Mouse (Mus musculus) c-Kit-positive CD71-positive TER-119-positive erythroid progenitor cells, embryonic 14.5 days (primary cell): ENCODE data around the gene Rnf34.

Experiments used
- DNase-seq: peaks from one replicate; pipeline ENCODE4 v3.0.0-alpha.2; 2013; ENCODE audit warnings: low spot score

The Rnf34 gene

GRCm38 (mm10) chr5:122849521-122850318 lies at the start of gene Rnf34:
TSS of gene Rnf34 (plus strand) at chr5:122850048.
- DNase-seq = peak; percentile 97

DNA sequence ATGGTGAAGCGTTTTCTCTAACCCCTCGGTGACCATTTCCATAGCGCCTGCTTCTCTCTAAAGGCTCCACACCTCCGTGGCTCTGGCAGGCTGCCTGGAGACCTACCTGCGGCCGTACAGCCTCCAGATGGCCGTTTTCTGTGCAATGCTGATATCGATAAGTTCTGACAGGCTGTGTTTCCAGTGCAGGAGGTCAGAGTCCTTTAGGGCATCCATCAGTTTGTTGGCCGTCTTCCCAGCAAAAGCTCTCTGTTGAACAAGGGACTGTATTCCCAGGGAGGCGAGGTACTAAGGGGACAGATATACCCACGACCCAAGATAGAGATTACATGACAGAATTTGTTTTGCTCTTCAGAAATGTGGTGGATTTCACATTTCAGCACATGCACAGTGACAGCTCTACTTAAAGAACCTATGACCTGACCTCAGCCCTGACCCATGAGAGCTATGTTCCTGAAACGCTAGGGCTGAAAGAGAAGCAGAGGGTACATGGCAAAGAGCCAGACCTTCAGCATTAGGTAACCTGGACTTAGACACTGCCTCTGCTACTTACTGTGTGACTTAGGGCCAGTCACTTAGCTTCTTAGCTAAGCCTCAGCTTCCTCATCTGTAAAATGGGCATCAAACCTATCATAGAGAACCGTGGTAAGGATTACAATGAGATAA lies 49.4 kb upstream of the Rnf34 start:
- DNase-seq = no peak

GRCm38 (mm10) chr5:122801684-122802083 lies 48.2 kb upstream of the Rnf34 start:
- DNase-seq = no peak

DNA sequence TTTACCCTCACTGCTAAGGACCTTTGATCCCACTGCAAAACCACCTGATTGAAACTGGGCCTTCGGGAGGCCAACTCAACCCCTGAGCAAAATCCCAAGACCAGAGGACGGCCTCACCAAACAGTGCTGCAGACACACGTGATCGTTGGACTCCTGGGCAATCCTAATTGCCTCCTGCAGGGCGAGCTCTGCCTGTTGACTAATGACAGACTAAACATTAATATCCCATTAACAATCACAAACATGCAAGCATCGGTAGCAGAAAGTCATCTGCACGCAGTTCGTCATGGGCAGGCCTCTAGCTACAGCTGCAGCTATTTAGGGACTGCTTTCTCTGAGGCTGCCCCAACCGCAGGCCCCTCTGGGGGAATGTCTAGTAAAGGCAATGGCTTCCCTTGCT lies 47.1 kb upstream of the Rnf34 start:
- DNase-seq = no peak

DNA sequence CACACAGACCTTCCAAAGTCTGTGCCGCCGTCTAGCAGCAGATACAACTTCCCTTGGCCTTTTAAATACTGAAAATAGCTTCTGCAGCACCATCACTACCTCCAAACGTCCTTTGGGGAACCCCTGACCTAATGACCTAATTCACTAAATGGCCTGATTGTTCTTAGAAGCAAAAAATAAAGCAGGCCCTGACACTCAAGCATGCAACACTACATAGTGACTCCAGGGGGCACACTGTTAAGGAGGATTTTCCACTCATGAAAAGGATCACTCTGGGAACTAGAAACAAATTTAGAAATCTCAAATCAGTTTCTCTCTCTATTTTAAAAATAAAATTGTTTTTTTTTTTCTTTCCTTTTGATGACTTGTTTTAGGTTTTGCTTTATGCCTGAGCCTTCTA lies 44.3 kb upstream of the Rnf34 start:
- no peak for DNase-seq

DNA sequence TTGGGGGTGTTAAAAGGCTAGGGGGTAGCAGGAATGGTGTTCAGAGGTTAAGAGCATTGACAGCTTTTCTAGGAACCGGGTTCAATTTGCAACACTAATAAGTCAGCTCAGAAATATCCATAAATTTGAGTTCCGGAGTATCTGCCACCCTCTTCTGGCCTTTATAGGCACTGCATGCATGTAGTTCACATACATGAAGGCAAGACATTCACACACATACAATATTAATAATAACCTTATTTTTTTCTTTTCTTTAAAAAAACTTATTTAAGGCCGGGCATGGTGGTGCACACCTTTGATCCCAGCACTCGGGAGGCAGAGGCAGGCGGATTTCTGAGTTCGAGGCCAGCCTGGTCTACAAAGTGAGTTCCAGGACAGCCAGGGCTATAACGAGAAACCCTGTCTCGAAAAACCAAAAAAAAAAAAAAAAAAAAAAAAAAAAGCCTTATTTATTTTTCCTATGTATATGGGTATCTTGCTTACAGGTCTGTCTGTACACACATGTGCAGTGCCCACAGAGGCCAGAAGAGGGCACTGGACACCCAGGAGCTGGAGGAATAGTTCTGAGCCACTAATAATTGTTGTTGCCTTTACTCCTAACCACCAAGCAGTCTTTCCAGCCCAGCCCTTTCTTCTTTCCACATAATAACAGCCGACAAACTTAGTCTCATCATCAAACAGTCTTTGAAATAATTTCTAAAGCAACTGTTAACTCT lies 38.3 kb upstream of the Rnf34 start:
- DNase-seq = peak; percentile 78

DNA sequence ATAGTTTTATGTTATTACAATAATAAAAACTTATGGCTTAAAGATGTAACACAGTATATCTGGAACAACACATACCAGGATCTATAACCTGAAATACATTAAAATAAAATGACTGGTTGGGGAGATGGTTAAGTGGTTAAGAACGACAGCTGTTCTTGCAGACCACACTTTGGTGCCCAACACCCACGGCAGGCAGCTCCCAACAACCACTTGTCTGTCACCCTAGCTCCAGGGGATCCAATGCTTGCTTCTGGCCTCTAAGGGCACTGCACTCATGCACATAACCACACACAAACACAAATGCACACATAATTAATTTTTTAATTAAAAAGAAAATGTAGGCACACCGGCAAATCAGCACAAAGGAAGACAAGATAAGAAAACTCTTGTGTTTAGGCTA lies 37.1 kb upstream of the Rnf34 start:
- no peak for DNase-seq

- DNase-seq = peak; percentile 98
These were observed 28.9 kb upstream of the Rnf34 start, which contains the start of gene Anapc5 for GRCm38 (mm10) chr5:122820777-122821523. TSS of gene Anapc5 (minus strand) at chr5:122821339.

- no peak for DNase-seq
These were observed 28.3 kb upstream of the Rnf34 start for GRCm38 (mm10) chr5:122821524-122821885.

DNA sequence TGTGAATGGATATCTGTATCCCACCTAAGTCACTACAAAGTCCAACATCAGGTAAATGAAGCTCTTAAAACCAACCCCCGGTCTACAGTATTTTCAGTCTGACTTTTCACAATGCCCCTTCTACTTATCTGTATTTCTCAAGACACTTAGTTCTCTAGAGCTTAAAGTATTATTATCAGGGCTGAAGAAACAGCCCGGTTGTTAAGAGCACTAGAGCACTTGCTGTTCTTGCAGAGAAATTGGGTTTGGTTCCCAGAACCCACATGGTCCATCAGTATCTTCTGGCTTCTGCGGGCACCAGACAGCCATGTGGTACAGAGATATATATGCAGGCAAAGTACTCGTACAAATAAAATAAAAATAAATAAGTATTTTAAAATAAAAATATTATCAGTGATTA lies 27.4 kb upstream of the Rnf34 start:
- peak; percentile 59 for DNase-seq

- peak; percentile 42 for DNase-seq
These were observed 25.9 kb upstream of the Rnf34 start for GRCm38 (mm10) chr5:122823976-122824375.

- no peak for DNase-seq
These were observed 25.4 kb upstream of the Rnf34 start for GRCm38 (mm10) chr5:122824450-122824849.

DNA sequence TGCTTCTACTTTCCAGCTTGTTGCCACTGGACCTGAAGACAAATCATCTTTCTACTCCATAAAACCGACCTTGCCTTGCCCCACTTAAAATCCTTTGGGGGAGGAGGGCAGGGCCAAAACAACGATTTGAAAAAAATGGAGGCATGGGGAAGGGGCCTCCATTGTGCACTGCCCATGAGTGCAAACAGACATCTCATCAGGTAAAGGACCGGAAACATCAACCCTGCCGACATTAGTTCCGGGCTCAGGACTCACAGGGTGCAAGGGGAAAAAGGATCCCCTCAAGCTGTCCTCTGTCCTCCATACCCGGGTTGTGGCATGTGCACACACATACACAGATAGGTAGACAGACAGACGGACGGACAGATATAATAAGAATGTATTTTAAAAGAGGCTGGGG lies 24.7 kb upstream of the Rnf34 start:
- DNase-seq = no peak

- DNase-seq = no peak
These were observed 17.3 kb upstream of the Rnf34 start for GRCm38 (mm10) chr5:122832536-122832935.

- DNase-seq = no peak
These were observed 16.9 kb upstream of the Rnf34 start for GRCm38 (mm10) chr5:122832996-122833395.

- no peak for DNase-seq
These were observed 8.7 kb upstream of the Rnf34 start for GRCm38 (mm10) chr5:122841126-122841525.

DNA sequence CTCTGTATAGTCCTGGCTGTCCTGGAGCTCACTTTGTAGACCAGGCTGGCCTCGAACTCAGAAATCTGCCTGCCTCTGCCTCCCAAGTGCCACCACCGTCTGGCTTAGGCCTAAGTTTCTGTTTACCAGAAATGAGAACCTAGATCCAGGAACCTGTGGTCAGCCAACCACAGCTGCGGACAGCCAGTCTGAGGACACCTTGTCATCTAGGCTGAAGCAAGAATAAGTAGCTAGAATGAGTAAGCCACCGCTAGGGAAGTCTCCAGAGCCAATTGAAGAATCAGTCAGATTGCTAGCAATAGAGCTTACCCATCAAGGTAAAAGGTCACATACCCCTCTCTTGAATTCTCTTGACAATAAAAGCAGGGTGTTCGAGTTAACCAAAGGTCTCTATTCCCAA lies 6.0 kb upstream of the Rnf34 start:
- no peak for DNase-seq

- peak; percentile 45 for DNase-seq
These were observed 613 bp downstream of the Rnf34 start for GRCm38 (mm10) chr5:122850319-122851002.

GRCm38 (mm10) chr5:122852611-122853010 lies 2.8 kb downstream of the Rnf34 start:
- no peak for DNase-seq

DNA sequence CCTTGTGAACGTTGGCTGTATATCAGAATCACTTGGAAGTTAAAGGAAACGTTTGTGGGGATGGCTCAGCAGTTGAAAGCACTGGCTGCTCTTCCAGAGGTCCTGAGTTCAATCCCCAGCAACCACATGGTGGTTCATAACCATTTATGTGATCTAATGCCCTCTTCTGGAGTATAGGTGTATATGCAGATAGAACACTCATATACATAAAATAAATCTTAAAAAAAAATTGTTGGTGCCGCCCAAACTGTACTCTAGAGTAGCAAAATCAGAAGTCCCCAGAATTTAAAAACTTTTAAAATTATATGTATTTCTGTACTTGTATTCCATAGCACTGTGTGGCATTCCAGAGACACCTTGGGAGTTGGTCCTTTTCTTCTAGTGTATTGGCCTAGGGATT lies 6.0 kb downstream of the Rnf34 start:
- no peak for DNase-seq

DNA sequence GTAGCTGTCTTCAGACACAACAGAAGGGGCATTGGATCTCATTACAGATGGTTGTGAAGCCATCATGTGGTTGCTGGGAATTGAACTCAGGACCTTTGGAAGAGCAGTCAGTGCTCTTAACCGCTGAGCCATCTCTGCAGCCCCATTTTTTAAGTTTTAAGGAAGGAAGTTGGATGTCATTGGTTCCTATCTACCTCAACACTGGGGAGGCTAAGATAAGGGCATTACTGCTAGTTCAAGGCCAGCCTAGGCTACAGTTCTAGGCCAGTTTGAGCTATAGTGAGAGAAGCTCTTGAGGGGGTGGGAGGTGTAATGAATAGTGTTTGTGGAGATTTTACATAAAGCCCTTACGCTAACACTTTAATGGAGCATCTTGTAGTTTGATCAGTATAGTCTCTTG lies 13.2 kb downstream of the Rnf34 start:
- DNase-seq = no peak

DNA sequence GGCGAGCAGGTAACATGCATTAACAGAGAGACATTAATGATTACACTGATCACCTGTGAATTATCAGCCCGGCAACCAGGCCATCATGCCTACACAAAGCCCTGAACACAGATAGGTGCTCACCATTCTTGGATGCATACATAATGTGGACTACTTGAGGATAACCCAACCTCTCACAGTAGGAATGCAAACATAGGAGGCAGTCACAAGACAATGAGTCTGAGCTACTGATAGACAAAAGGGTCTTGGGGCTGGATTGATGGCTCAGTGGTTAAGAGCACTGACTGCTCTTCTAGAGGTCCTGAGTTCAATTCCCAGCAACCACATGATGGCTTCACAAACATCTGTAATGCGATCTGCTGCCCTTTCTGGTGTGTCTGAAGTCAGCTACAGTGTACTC lies 22.8 kb downstream of the Rnf34 start:
- DNase-seq = no peak
